In the genomic region with DNA sequence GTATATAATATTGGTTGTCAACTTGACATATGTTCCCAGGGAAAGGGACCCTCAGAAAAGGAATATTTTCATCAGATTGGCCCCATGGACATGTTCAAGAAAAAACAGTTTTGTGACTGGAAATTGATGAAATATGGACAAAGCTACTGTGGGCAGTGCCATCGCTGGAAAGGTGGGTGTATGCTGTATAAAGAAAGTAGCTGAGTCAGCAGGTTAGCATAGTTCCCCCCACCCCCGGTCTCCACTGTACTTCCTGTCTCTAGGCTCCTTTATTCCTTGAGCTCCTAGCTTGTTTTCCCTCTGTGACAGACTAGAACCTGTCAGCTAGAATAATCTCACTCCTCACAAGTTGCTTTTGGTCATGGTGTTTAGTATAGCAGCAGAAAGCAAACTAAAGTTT, we compare ENCODE assay signal across 26 mouse cellular contexts.
"Had no signal": no experiment of that assay in that cellular context is flagged by ENCODE, and none has a peak within 500 bp of the region (broad histone marks: within the 10 kb centered on the region; RNA-seq: fewer than 3 reads in every experiment).

No protein-coding gene starts in this region.

- H3K36me3 ChIP-seq: heart, embryonic 10.5 days; heart, embryonic 12.5 days; hindbrain, embryonic 10.5 days; hindbrain, embryonic 12.5 days; intestine, embryonic 15.5 days; limb, embryonic 13.5 days; limb, embryonic 15.5 days; liver, embryonic 12.5 days had no signal

- H3K9me3 ChIP-seq: heart, embryonic 10.5 days; heart, embryonic 12.5 days; hindbrain, embryonic 10.5 days; hindbrain, embryonic 12.5 days; intestine, embryonic 15.5 days; limb, embryonic 13.5 days; limb, embryonic 15.5 days; liver, embryonic 12.5 days had no signal

- ATAC-seq: hindbrain, embryonic 16.5 days; inflammation-experienced regulatory T-cells, adult 6 months; intestine, embryonic 15.5 days; intestine, postnatal 0 days; liver, embryonic 12.5 days had no signal

- H3K4me3 ChIP-seq: heart, embryonic 10.5 days; heart, embryonic 12.5 days; hindbrain, embryonic 10.5 days; hindbrain, embryonic 12.5 days; intestine, embryonic 15.5 days; layer of hippocampus, adult 2 months; limb, embryonic 13.5 days; limb, embryonic 15.5 days; liver, embryonic 12.5 days had no signal

- H3K27me3 ChIP-seq: heart, embryonic 12.5 days; hindbrain, embryonic 12.5 days; intestine, embryonic 15.5 days; limb, embryonic 13.5 days; limb, embryonic 15.5 days; liver, embryonic 12.5 days had no signal

- H3K27ac ChIP-seq: heart, embryonic 10.5 days; hindbrain, embryonic 10.5 days; hindbrain, embryonic 12.5 days; hindbrain, embryonic 14.5 days; intestine, embryonic 15.5 days; layer of hippocampus, adult 2 months; limb, embryonic 13.5 days; limb, embryonic 15.5 days; liver, embryonic 12.5 days; liver, embryonic 14.5 days had no signal

- DNase-seq: gastrocnemius, postnatal 14 days; gastrocnemius, postnatal 36 days; heart, adult 18-20 months; heart, postnatal 10 days; heart, postnatal 4 days; kidney, adult 18-20 months; kidney, adult 8-10 months; kidney, postnatal 10 days; kidney, postnatal 25 days; kidney, postnatal 4 days; layer of hippocampus, postnatal 36 days; left cerebral cortex, postnatal 4 days had no signal

- H3K9ac ChIP-seq: heart, embryonic 12.5 days; hindbrain, embryonic 12.5 days; hindbrain, embryonic 14.5 days; intestine, embryonic 15.5 days; limb, embryonic 13.5 days; limb, embryonic 15.5 days; liver, embryonic 12.5 days; liver, embryonic 14.5 days had no signal

- H3K4me1 ChIP-seq: heart, embryonic 10.5 days; heart, embryonic 12.5 days; hindbrain, embryonic 10.5 days; hindbrain, embryonic 12.5 days; intestine, embryonic 15.5 days; limb, embryonic 13.5 days; limb, embryonic 15.5 days; liver, embryonic 12.5 days had no signal

- H3K4me2 ChIP-seq: heart, embryonic 12.5 days; hindbrain, embryonic 12.5 days; hindbrain, embryonic 14.5 days; intestine, embryonic 15.5 days; limb, embryonic 13.5 days; limb, embryonic 15.5 days; liver, embryonic 12.5 days had no signal
